Mouse (Mus musculus) heart, embryonic 15.5 days (tissue): ENCODE measurements around the gene Zdhhc1. TPM values are rescaled to one million over a fixed set of nuclear protein-coding genes. Genes with fewer than 3 reads are reported as not detected.

Source experiments
- ATAC-seq: fragments of 200-750 bp; cut with Nextera tagmentation; replicated peaks from 2 replicates; pipeline ENCODE4 v1.8.0; 2017; ENCODE audit warnings: low read depth, moderate TSS enrichment; ENCODE audit not compliant: insufficient number of reproducible peaks, insufficient read depth, low FRiP score
- H3K27ac ChIP-seq: fragments of 300-500 bp; sonication (generic); 2 replicates; pipeline ENCODE4 v1.5.1; 2015; ENCODE audit warnings: mild to moderate bottlenecking, inconsistent platforms
- H3K27me3 ChIP-seq: fragments of 300-500 bp; sonication (generic); 2 replicates; pipeline ENCODE4 v1.6.1; 2015; ENCODE audit warnings: inconsistent platforms
- H3K36me3 ChIP-seq: fragments of 300-500 bp; sonication (generic); 2 replicates; pipeline ENCODE4 v1.6.1; 2015; ENCODE audit warnings: mild to moderate bottlenecking, inconsistent platforms
- H3K4me1 ChIP-seq: fragments of 300-500 bp; sonication (generic); replicated peaks from 2 replicates; pipeline ENCODE4 v1.6.1; 2015; ENCODE audit warnings: inconsistent platforms
- H3K4me2 ChIP-seq: fragments of 300-500 bp; sonication (generic); 2 replicates; pipeline ENCODE4 v1.6.1; 2015; ENCODE audit warnings: inconsistent platforms, mild to moderate bottlenecking, moderate library complexity
- H3K4me3 ChIP-seq: fragments of 300-500 bp; sonication (generic); 2 replicates; pipeline ENCODE4 v1.5.1; 2015; ENCODE audit warnings: mild to moderate bottlenecking, inconsistent platforms
- H3K9ac ChIP-seq: fragments of 300-500 bp; sonication (generic); 2 replicates; pipeline ENCODE4 v1.6.1; 2015; ENCODE audit warnings: mild to moderate bottlenecking, inconsistent platforms
- H3K9me3 ChIP-seq: fragments of 300-500 bp; sonication (generic); replicated peaks from 2 replicates; pipeline ENCODE4 v1.6.1; 2016; ENCODE audit warnings: inconsistent platforms
- WGBS: fragments of 180-500 bp; shearing (Covaris S2); methylation state at CpG from one replicate; pipeline ENCODE4 v1.1.7; 2015; ENCODE audit warnings: mixed read lengths; 5-methylcytosine and 5-hydroxymethylcytosine counted together
- polyA plus RNA-seq: library from polyadenylated mRNA; unstranded; fragments of >200 nt; fragmentation: Nextera tagmentation; extraction: Ambion mirVana; gene quantifications from 2 replicates; pipeline ENCODE4 v1.2.1, GENCODE M21; 2015

The Zdhhc1 gene
- polyA plus RNA-seq, 1 experiment from 2014 or later, result 23.2 TPM

GRCm38 (mm10) chr8:105434136-105434535 lies 62.6 kb downstream of the Zdhhc1 start:
- H3K9ac ChIP-seq, result no peak overlapping the region
- no peaks in the 10 kb centered on the region for H3K36me3 ChIP-seq
- H3K4me1 ChIP-seq, result peaks cover 4% of the 10 kb centered on the region; the same call in 1 of the 2 replicates
- no peak for ATAC-seq
- peaks cover 8% of the 10 kb centered on the region; the same call in 1 of the 2 replicates for H3K27me3 ChIP-seq
- H3K9me3 ChIP-seq, result no peaks in the 10 kb centered on the region
- no peak overlapping the region for H3K4me3 ChIP-seq
- H3K4me2 ChIP-seq, result no peak overlapping the region
- 64% methylated on average over 5 of the region's 5 CpGs for WGBS
- no peak overlapping the region for H3K27ac ChIP-seq

GRCm38 (mm10) chr8:105433511-105433910 lies 63.2 kb downstream of the Zdhhc1 start:
- no peaks in the 10 kb centered on the region for H3K9me3 ChIP-seq
- no peak overlapping the region for H3K9ac ChIP-seq
- H3K4me1 ChIP-seq, result peaks cover 4% of the 10 kb centered on the region; the same call in 1 of the 2 replicates
- H3K27me3 ChIP-seq, result peaks cover 8% of the 10 kb centered on the region; the same call in 1 of the 2 replicates
- no peak overlapping the region for H3K27ac ChIP-seq
- 50% methylated on average over 5 of the region's 5 CpGs for WGBS
- H3K4me2 ChIP-seq, result no peak overlapping the region
- H3K4me3 ChIP-seq, result no peak overlapping the region
- no peak for ATAC-seq
- H3K36me3 ChIP-seq, result no peaks in the 10 kb centered on the region

GRCm38 (mm10) chr8:105433021-105433420 lies 63.7 kb downstream of the Zdhhc1 start:
- Histone ChIP-seq H3K4me1 (peaks cover 4% of the 10 kb centered on the region; the same call in 1 of the 2 replicates), H3K36me3 (no peaks in the 10 kb centered on the region), H3K9me3 (no peaks in the 10 kb centered on the region), H3K27ac (no peak overlapping the region), H3K27me3 (peaks cover 8% of the 10 kb centered on the region; the same call in 1 of the 2 replicates), H3K4me3 (no peak overlapping the region), H3K9ac (no peak overlapping the region), H3K4me2 (no peak overlapping the region)
- WGBS, result 54% methylated on average over 6 of the region's 6 CpGs
- no peak for ATAC-seq

- no peak overlapping the region for H3K27ac ChIP-seq
- 66% methylated on average over 7 of the region's 7 CpGs for WGBS
- no peak overlapping the region for H3K4me2 ChIP-seq
- no peaks in the 10 kb centered on the region for H3K9me3 ChIP-seq
- H3K4me3 ChIP-seq, result no peak overlapping the region
- ATAC-seq, result no peak
- H3K27me3 ChIP-seq, result peaks cover 8% of the 10 kb centered on the region; the same call in 1 of the 2 replicates
- H3K9ac ChIP-seq, result no peak overlapping the region
- H3K36me3 ChIP-seq, result no peaks in the 10 kb centered on the region
- no peaks in the 10 kb centered on the region for H3K4me1 ChIP-seq
These were observed 64.8 kb downstream of the Zdhhc1 start for GRCm38 (mm10) chr8:105431743-105432515.

- Histone ChIP-seq H3K27me3 (0 out of 2 replicates have a peak, but pooled peaks cover 3% of the 10 kb centered on the region), H3K4me3 (no peak overlapping the region), H3K9ac (no peak overlapping the region), H3K36me3 (no peaks in the 10 kb centered on the region), H3K4me1 (no peaks in the 10 kb centered on the region), H3K9me3 (no peaks in the 10 kb centered on the region), H3K27ac (no peak overlapping the region), H3K4me2 (no peak overlapping the region)
- no peak for ATAC-seq
- 56% methylated on average over 6 of the region's 6 CpGs for WGBS
These were observed 69.8 kb downstream of the Zdhhc1 start for GRCm38 (mm10) chr8:105426878-105427277.

Other genes starting within 250 kb of the Zdhhc1 start
- gene B3gnt9, start 241.7 kb downstream of the Zdhhc1 start, polyA plus RNA-seq, result 13.6 and 17.6 TPM in 2 replicates
- 17.9 and 24.0 TPM in 2 replicates for gene Tradd, start 232.3 kb downstream of the Zdhhc1 start, polyA plus RNA-seq
- 3.1 and 4.5 TPM in 2 replicates for gene Fbxl8, start 232.3 kb downstream of the Zdhhc1 start, polyA plus RNA-seq
- gene Hsf4, start 227.1 kb downstream of the Zdhhc1 start, polyA plus RNA-seq, result 0.13 and 0.30 TPM in 2 replicates
- gene Nol3, start 220.8 kb downstream of the Zdhhc1 start, polyA plus RNA-seq, result 3.8 and 4.7 TPM in 2 replicates
- gene 4931428F04Rik, start 207.0 kb downstream of the Zdhhc1 start, polyA plus RNA-seq, result 4.9 and 6.7 TPM in 2 replicates
- gene Exoc3l, start 200.8 kb downstream of the Zdhhc1 start, polyA plus RNA-seq, result 12.3 and 14.2 TPM in 2 replicates
- 38.3 and 61.5 TPM in 2 replicates for gene E2f4, start 199.2 kb downstream of the Zdhhc1 start, polyA plus RNA-seq
- gene Elmo3, start 191.3 kb downstream of the Zdhhc1 start, polyA plus RNA-seq, result 2.3 and 4.6 TPM in 2 replicates
- 0.62 and 1.0 TPM in 2 replicates for gene Lrrc29, start 170.6 kb downstream of the Zdhhc1 start, polyA plus RNA-seq
- gene Tmem208, start 170.5 kb downstream of the Zdhhc1 start, polyA plus RNA-seq, result 73.0 and 89.2 TPM in 2 replicates
- gene Fhod1, start 148.9 kb downstream of the Zdhhc1 start, polyA plus RNA-seq, result 1.4 and 2.3 TPM in 2 replicates
- 0.94 and 2.0 TPM in 2 replicates for gene Slc9a5, start 148.1 kb downstream of the Zdhhc1 start, polyA plus RNA-seq
- gene Plekhg4, start 123.6 kb downstream of the Zdhhc1 start, polyA plus RNA-seq, result 0.14 and 0.19 TPM in 2 replicates
- 0.09 and 0.11 TPM in 2 replicates for gene Kctd19, start 83.4 kb downstream of the Zdhhc1 start, polyA plus RNA-seq
- gene Lrrc36, start 83.3 kb downstream of the Zdhhc1 start, polyA plus RNA-seq, result 0.08 and 0.19 TPM in 2 replicates
- 27.5 and 39.8 TPM in 2 replicates for gene Tppp3, start 25.4 kb downstream of the Zdhhc1 start, polyA plus RNA-seq
- gene Hsd11b2, start 21.9 kb upstream of the Zdhhc1 start, polyA plus RNA-seq, result 0.15 and 0.58 TPM in 2 replicates
- 50.0 and 63.3 TPM in 2 replicates for gene Atp6v0d1, start 69.1 kb upstream of the Zdhhc1 start, polyA plus RNA-seq
- gene Ripor1, start 108.4 kb upstream of the Zdhhc1 start, polyA plus RNA-seq, result 27.9 and 36.5 TPM in 2 replicates
- gene Ctcf, start 139.7 kb upstream of the Zdhhc1 start, polyA plus RNA-seq, result 64.5 and 77.1 TPM in 2 replicates
- 0.24 and 0.29 TPM in 2 replicates for gene Agrp, start 140.5 kb upstream of the Zdhhc1 start, polyA plus RNA-seq
- gene Carmil2, start 189.4 kb upstream of the Zdhhc1 start, polyA plus RNA-seq, result 0.26 and 2.4 TPM in 2 replicates
- 33.7 and 43.3 TPM in 2 replicates for gene Acd, start 204.2 kb upstream of the Zdhhc1 start, polyA plus RNA-seq
- 13.8 and 13.9 TPM in 2 replicates for gene Pard6a, start 204.2 kb upstream of the Zdhhc1 start, polyA plus RNA-seq
- not detected in 2 replicates for gene 4933405L10Rik, start 210.8 kb upstream of the Zdhhc1 start, polyA plus RNA-seq
- 9.8 and 12.7 TPM in 2 replicates for gene Enkd1, start 211.3 kb upstream of the Zdhhc1 start, polyA plus RNA-seq